Mouse (Mus musculus) neural tube, embryonic 14.5 days (tissue): ENCODE data around the gene Mfn2. TPM values are rescaled to one million over a fixed set of nuclear protein-coding genes. Genes with fewer than 3 reads are reported as not detected.
"Not testable (repeated sequence)": the region's sequence is repeated elsewhere in the genome, so short reads cannot be mapped to it uniquely, and the experiment has no call there.

Source experiments
- ATAC-seq: fragments of 200-750 bp; cut with Nextera tagmentation; 2 replicates; pipeline ENCODE4 v1.8.0; 2017; ENCODE audit warnings: low read depth, mild to moderate bottlenecking, moderate TSS enrichment, moderate library complexity
- H3K27ac ChIP-seq: fragments of 300-500 bp; sonication (generic); 2 replicates; pipeline ENCODE4 v1.5.1; 2014; ENCODE audit warnings: low read depth, mild to moderate bottlenecking, control low read depth, low read length, moderate library complexity, mixed read lengths
- H3K27me3 ChIP-seq: fragments of 300-500 bp; sonication (generic); 2 replicates; pipeline ENCODE4 v1.6.1; 2014; ENCODE audit warnings: low read length; ENCODE audit not compliant: control insufficient read depth, insufficient read depth
- H3K36me3 ChIP-seq: fragments of 300-500 bp; sonication (generic); 2 replicates; pipeline ENCODE4 v1.6.1; 2014; ENCODE audit warnings: low read length, mixed read lengths; ENCODE audit not compliant: control insufficient read depth, insufficient read depth
- H3K4me1 ChIP-seq: fragments of 300-500 bp; sonication (generic); 2 replicates; pipeline ENCODE4 v1.6.1; 2014; ENCODE audit warnings: low read length; ENCODE audit not compliant: control insufficient read depth, insufficient read depth
- H3K4me2 ChIP-seq: fragments of 300-500 bp; sonication (generic); 2 replicates; pipeline ENCODE4 v1.6.1; 2014; ENCODE audit warnings: mild to moderate bottlenecking, low read depth, low read length, control low read depth
- H3K4me3 ChIP-seq: fragments of 300-500 bp; sonication (generic); 2 replicates; pipeline ENCODE4 v1.5.1; 2014; ENCODE audit warnings: low read depth, low read length, control low read depth, mixed read lengths
- H3K9ac ChIP-seq: fragments of 300-500 bp; sonication (generic); replicated peaks from 2 replicates; pipeline ENCODE4 v1.6.1; 2014; ENCODE audit warnings: low read depth, mild to moderate bottlenecking, control low read depth, low read length, mixed read lengths
- H3K9me3 ChIP-seq: fragments of 300-500 bp; sonication (generic); 2 replicates; pipeline ENCODE4 v1.6.1; 2016; ENCODE audit warnings: low read length; ENCODE audit not compliant: control insufficient read depth
- WGBS: fragments of 180-500 bp; shearing (Covaris S2); extraction: QIAGEN DNeasy Blood & Tissue Kit; methylation state at CpG from one replicate; pipeline ENCODE4 v1.1.7; 2014; 5-methylcytosine and 5-hydroxymethylcytosine counted together
- polyA plus RNA-seq: library from polyadenylated mRNA; unstranded; fragments of >200 nt; fragmentation: Nextera tagmentation; extraction: Ambion mirVana; gene quantifications from 2 replicates; pipeline ENCODE4 v1.2.1, GENCODE M21; 2014

Mfn2 gene
- polyA plus RNA-seq, 1 experiment from 2014 or later = 72.1 TPM

GRCm38 (mm10) chr4:147867563-147868449 is 36.7 kb downstream of the Mfn2 start:
- 7% methylated on average over 22 of the region's 22 CpGs for WGBS
- H3K9me3 ChIP-seq = no peaks in the 10 kb centered on the region
- peak; percentile 5 for ATAC-seq

DNA sequence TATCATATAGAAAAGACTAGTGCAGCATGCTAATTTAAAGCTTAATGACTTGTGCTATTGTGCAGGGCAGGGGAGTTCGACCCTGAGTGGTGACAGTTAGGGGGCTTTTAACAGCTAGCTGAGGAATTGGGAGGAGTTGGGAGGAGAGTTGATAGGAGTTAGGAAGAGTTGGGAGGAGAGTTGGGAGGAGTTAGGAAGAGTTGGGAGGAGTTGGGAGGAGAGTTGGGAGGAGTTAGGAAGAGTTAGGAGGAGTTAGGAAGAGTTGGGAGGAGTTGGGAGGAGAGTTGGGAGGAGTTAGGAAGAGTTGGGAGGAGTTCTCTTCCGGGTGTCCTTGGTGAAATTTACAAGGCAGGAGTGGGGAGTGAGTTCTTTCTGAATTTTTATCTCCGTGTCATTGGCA is 37.7 kb downstream of the Mfn2 start:
- not testable (repeated sequence) for ATAC-seq, H3K4me2 ChIP-seq, H3K4me3 ChIP-seq, H3K9ac ChIP-seq, H3K27me3 ChIP-seq, H3K9me3 ChIP-seq, H3K27ac ChIP-seq
- H3K36me3 ChIP-seq = peaks cover 23% of the 10 kb centered on the region
- 42% methylated on average over 3 of the region's 3 CpGs for WGBS
- H3K4me1 ChIP-seq = peaks cover 16% of the 10 kb centered on the region

More at GRCm38 (mm10) chr4:147867563-147868449, 36.7 kb downstream of the Mfn2 start:
- Histone ChIP-seq H3K4me1 (peaks cover 16% of the 10 kb centered on the region), H3K4me2 (peak overlapping the region; percentile 88), H3K27ac (peak overlapping the region; percentile 82), H3K36me3 (peaks cover 18% of the 10 kb centered on the region), H3K9ac (peak overlapping the region; percentile 68), H3K27me3 (no peaks in the 10 kb centered on the region), H3K4me3 (peak overlapping the region; percentile 60)

DNA sequence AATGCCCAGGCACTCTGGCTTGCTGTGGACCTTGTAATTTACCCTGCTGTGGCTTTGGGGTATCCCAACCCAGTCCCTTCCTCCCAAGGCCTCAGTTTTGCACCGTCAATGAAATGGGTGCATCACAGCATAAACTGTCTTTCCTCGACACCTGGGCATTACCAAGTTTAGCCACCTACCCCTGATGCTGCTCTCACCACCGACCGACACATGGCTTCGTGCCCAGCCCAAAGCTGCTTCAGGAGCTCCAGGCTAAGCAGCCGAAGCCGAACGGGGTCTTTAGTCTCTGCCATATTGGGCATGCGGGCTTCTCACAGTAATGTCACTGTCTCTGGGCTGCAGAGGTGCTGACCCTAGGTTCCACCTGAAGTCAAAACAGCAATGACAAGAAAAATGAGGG is 38.4 kb downstream of the Mfn2 start:
- H3K27me3 ChIP-seq = no peaks in the 10 kb centered on the region
- 98% methylated on average over 9 of the region's 9 CpGs for WGBS
- no peak for ATAC-seq
- no peaks in the 10 kb centered on the region for H3K9me3 ChIP-seq
- H3K4me3 ChIP-seq = no peak overlapping the region
- peaks cover 16% of the 10 kb centered on the region for H3K4me1 ChIP-seq
- peaks cover 23% of the 10 kb centered on the region for H3K36me3 ChIP-seq
- H3K4me2 ChIP-seq = no peak overlapping the region
- H3K9ac ChIP-seq = no peak overlapping the region
- H3K27ac ChIP-seq = no peak overlapping the region

DNA sequence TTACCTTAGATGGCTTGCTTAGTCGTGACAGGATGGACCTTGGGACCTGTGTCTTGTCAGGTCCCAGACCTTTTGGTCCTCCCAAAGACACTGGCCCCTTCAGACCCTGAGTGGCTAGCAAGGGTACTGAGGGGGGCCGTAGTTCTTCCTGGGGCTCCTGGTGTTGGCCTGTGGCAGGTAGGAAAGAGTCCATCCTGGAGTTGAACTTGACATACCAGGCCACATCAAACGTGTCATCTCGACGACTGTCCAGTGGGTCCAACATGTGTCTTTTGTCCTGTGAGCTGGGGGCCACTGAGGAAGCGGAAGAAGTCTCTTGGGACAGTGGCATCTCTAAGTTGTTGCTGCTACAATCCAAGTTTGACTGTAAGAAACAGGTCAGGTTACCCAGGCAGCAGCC is 38.9 kb downstream of the Mfn2 start:
- no peak overlapping the region for H3K4me2 ChIP-seq
- H3K36me3 ChIP-seq = peaks cover 23% of the 10 kb centered on the region
- WGBS = 97% methylated on average over 6 of the region's 6 CpGs
- H3K9ac ChIP-seq = no peak overlapping the region
- H3K9me3 ChIP-seq = no peaks in the 10 kb centered on the region
- peaks cover 16% of the 10 kb centered on the region for H3K4me1 ChIP-seq
- H3K27ac ChIP-seq = no peak overlapping the region
- H3K27me3 ChIP-seq = no peaks in the 10 kb centered on the region
- H3K4me3 ChIP-seq = no peak overlapping the region
- ATAC-seq = no peak

GRCm38 (mm10) chr4:147862051-147862450 is 42.5 kb downstream of the Mfn2 start:
- H3K4me3 ChIP-seq = no peak overlapping the region
- peaks cover 23% of the 10 kb centered on the region for H3K36me3 ChIP-seq
- no peak for ATAC-seq
- H3K9ac ChIP-seq = no peak overlapping the region
- WGBS = 84% methylated on average over 3 of the region's 3 CpGs
- no peak overlapping the region for H3K27ac ChIP-seq
- H3K4me2 ChIP-seq = no peak overlapping the region
- H3K4me1 ChIP-seq = no peaks in the 10 kb centered on the region
- H3K27me3 ChIP-seq = no peaks in the 10 kb centered on the region
- no peaks in the 10 kb centered on the region for H3K9me3 ChIP-seq

GRCm38 (mm10) chr4:147850776-147851175 is 53.7 kb downstream of the Mfn2 start:
- H3K27ac ChIP-seq = no peak overlapping the region
- peaks cover 5% of the 10 kb centered on the region for H3K4me1 ChIP-seq
- no peak overlapping the region for H3K9ac ChIP-seq
- ATAC-seq = no peak
- H3K9me3 ChIP-seq = no peaks in the 10 kb centered on the region
- WGBS = 82% methylated on average over 2 of the region's 2 CpGs
- no peaks in the 10 kb centered on the region for H3K36me3 ChIP-seq
- H3K4me3 ChIP-seq = no peak overlapping the region
- no peaks in the 10 kb centered on the region for H3K27me3 ChIP-seq
- no peak overlapping the region for H3K4me2 ChIP-seq

DNA sequence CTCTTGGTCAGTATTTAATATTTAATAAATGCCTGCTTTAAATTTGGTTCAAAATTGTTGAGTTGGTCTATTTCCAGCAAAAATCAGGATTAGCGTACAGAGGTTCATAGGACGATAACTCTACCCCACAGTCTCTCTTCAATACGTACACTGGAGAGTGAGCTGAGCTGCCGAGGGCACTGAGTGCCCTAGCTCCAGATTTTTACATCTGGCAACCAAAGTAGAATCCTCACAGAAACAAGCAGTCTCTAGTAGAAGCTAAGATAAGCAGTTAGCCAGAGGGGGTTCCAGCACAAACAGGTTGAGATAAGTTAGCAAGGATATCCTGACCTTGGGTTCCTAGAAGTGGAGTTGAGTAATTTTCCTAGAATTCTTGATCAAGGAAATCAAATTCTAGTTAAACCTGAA is 55.9 kb downstream of the Mfn2 start:
- H3K27ac ChIP-seq = no peak overlapping the region
- no peaks in the 10 kb centered on the region for H3K36me3 ChIP-seq
- H3K27me3 ChIP-seq = no peaks in the 10 kb centered on the region
- peak overlapping the region; percentile 76 for H3K4me2 ChIP-seq
- H3K4me1 ChIP-seq = peaks cover 5% of the 10 kb centered on the region
- H3K4me3 ChIP-seq = peak overlapping the region; percentile 68
- WGBS = 4% methylated on average over 4 of the region's 4 CpGs
- H3K9me3 ChIP-seq = peaks cover 8% of the 10 kb centered on the region; the same call in 1 of the 2 replicates
- ATAC-seq = peak; percentile 78
- peak overlapping the region; percentile 53 for H3K9ac ChIP-seq

GRCm38 (mm10) chr4:147847614-147848583 is 56.6 kb downstream of the Mfn2 start, which contains the start of gene Zfp933:
Zfp933 (minus strand) TSS chr4:147848366.
- Histone ChIP-seq H3K4me1 (peaks cover 5% of the 10 kb centered on the region), H3K4me2 (peak within 1 kb of the TSS; percentile 76), H3K4me3 (peak within 1 kb of the TSS; percentile 68), H3K9ac (peak within 1 kb of the TSS; percentile 60), H3K36me3 (no peaks in the 10 kb centered on the region), H3K27me3 (no peaks in the 10 kb centered on the region), H3K27ac (no peak within 1 kb of the TSS), H3K9me3 (peaks cover 11% of the 10 kb centered on the region; the same call in 1 of the 2 replicates)
- 3% methylated on average over 23 of the region's 23 CpGs for WGBS
- peak; percentile 90 for ATAC-seq
